10 mouse cellular contexts compared by ENCODE assay signal in the genomic region with DNA sequence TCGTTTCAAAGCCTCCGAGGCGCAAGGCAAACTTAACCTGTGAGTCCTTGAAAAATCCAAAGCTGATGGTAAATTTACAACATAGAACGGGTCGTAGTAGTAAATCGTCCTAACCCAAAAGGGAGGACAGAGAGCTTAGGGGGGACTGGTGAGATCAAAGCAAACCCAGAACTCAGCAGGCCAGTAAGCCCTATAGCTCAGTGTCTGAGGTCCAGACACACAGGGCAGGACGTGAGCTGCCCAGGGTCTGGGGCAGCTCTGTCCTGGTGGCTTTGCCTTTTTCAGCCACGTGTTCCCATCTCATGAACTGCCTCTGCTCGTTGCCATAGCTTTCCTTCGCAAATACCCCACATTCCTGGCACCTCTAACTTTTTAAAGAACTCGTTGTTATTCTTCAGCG.
DNase-seq lines count a peak whose midpoint lies in the region; ATAC-seq lines count a peak whose summit lies in the region.
"Had no signal": no experiment of that assay in that cellular context is flagged by ENCODE, and none has a peak within 500 bp of the region (broad histone marks: within the 10 kb centered on the region; RNA-seq: fewer than 3 reads in every experiment).

No protein-coding gene starts in this region.

- H3K36me3 ChIP-seq in heart, embryonic 16.5 days (ENCODE audit: control insufficient read depth, insufficient read depth) = no peaks in the 10 kb centered on the region
- no peaks in the 10 kb centered on the region for H3K36me3 ChIP-seq in embryonic facial prominence, embryonic 11.5 days (replicated peaks; ENCODE audit: control insufficient read depth, insufficient read depth, low read depth, low read length)
- H3K36me3 ChIP-seq in hindbrain, embryonic 12.5 days = no peaks in the 10 kb centered on the region

- H3K9ac ChIP-seq in heart, embryonic 16.5 days (ENCODE audit: low read length) = peak overlapping the region; percentile 42; the same call in 1 of the 2 replicates
- H3K9ac ChIP-seq in embryonic facial prominence, embryonic 11.5 days (replicated peaks; ENCODE audit: low read length) = no peak overlapping the region
- H3K9ac ChIP-seq in hindbrain, embryonic 12.5 days = no peak overlapping the region

- peak overlapping the region; percentile 56 for H3K4me2 ChIP-seq in heart, embryonic 16.5 days (ENCODE audit: low read depth, low read length)
- H3K4me2 ChIP-seq in embryonic facial prominence, embryonic 11.5 days (ENCODE audit: low read depth, low read length) = peak overlapping the region; percentile 16; the same call in 1 of the 2 replicates
- peak overlapping the region; percentile 35; the same call in 1 of the 2 replicates for H3K4me2 ChIP-seq in hindbrain, embryonic 12.5 days (replicated peaks)

- H3K4me1 ChIP-seq in heart, embryonic 16.5 days (ENCODE audit: control insufficient read depth, insufficient read depth, low read length) = peaks cover 9% of the 10 kb centered on the region
- no peaks in the 10 kb centered on the region for H3K4me1 ChIP-seq in embryonic facial prominence, embryonic 11.5 days (ENCODE audit: control insufficient read depth, insufficient read depth, low read length)
- H3K4me1 ChIP-seq in hindbrain, embryonic 12.5 days = peaks cover 3% of the 10 kb centered on the region; the same call in 1 of the 2 replicates

- H3K27me3 ChIP-seq in heart, embryonic 16.5 days (ENCODE audit: control insufficient read depth, insufficient read depth, low read length) = no peaks in the 10 kb centered on the region
- no peaks in the 10 kb centered on the region for H3K27me3 ChIP-seq in embryonic facial prominence, embryonic 11.5 days (ENCODE audit: control insufficient read depth, insufficient read depth, low read length)
- 0 out of 2 replicates have a peak, but pooled peaks cover 3% of the 10 kb centered on the region for H3K27me3 ChIP-seq in hindbrain, embryonic 12.5 days

- peak overlapping the region; percentile 32 for H3K4me3 ChIP-seq in heart, embryonic 16.5 days (ENCODE audit: low read length)
- no peak overlapping the region for H3K4me3 ChIP-seq in embryonic facial prominence, embryonic 11.5 days (ENCODE audit: low read depth, low read length)
- H3K4me3 ChIP-seq in hindbrain, embryonic 12.5 days = peak overlapping the region; percentile 6; the same call in 1 of the 2 replicates

- no peak overlapping the region for H3K27ac ChIP-seq in heart, embryonic 16.5 days (ENCODE audit: low read length)
- no peak overlapping the region for H3K27ac ChIP-seq in embryonic facial prominence, embryonic 11.5 days (replicated peaks; ENCODE audit: low read depth, low read length)
- H3K27ac ChIP-seq in hindbrain, embryonic 12.5 days = no peak overlapping the region

- no peaks in the 10 kb centered on the region for H3K9me3 ChIP-seq in heart, embryonic 16.5 days (replicated peaks; ENCODE audit: control insufficient read depth, low read length)
- no peaks in the 10 kb centered on the region for H3K9me3 ChIP-seq in embryonic facial prominence, embryonic 11.5 days (replicated peaks; ENCODE audit: control insufficient read depth, low read length)
- no peaks in the 10 kb centered on the region for H3K9me3 ChIP-seq in hindbrain, embryonic 12.5 days (replicated peaks)

- no peak for DNase-seq in heart, adult 11 months
- DNase-seq in embryonic facial prominence, embryonic 11.5 days (ENCODE audit: low spot score) = no peak
- DNase-seq in mesoderm, embryonic 11.5 days (ENCODE audit: low read depth, low spot score) = peak; percentile 22
- DNase-seq in layer of hippocampus, adult 8-10 months (ENCODE audit: low spot score in 2 of 2) = no peak
- no peak for DNase-seq in right cerebral cortex, postnatal 10 days (ENCODE audit: low spot score in 2 of 2)
- DNase-seq: cerebellum, adult 2 months; kidney, adult 11 months; right cerebral cortex, postnatal 4 days had no signal

- WGBS in heart, embryonic 16.5 days = 50% methylated on average over 12 of the region's 12 CpGs
- 62% methylated on average over 12 of the region's 12 CpGs for WGBS in embryonic facial prominence, embryonic 11.5 days
- WGBS in hindbrain, embryonic 12.5 days = 53% methylated on average over 12 of the region's 12 CpGs

- no peak for ATAC-seq in heart, embryonic 16.5 days (replicated peaks; ENCODE audit: extremely low read depth, insufficient read depth, low FRiP score)
- no peak for ATAC-seq in embryonic facial prominence, embryonic 11.5 days (replicated peaks; ENCODE audit: insufficient number of reproducible peaks, low FRiP score, low TSS enrichment, low read depth)
- ATAC-seq in hindbrain, embryonic 12.5 days (ENCODE audit: low FRiP score) = no peak
